Mouse (Mus musculus): ENCODE measurements at regions not wholly inside any gene's neighbourhood (a gene's known extent, or its start where the extent isn't known, plus 50 kb on each side); places are given as distances from the start of the nearest gene placed in this dataset.

DNA sequence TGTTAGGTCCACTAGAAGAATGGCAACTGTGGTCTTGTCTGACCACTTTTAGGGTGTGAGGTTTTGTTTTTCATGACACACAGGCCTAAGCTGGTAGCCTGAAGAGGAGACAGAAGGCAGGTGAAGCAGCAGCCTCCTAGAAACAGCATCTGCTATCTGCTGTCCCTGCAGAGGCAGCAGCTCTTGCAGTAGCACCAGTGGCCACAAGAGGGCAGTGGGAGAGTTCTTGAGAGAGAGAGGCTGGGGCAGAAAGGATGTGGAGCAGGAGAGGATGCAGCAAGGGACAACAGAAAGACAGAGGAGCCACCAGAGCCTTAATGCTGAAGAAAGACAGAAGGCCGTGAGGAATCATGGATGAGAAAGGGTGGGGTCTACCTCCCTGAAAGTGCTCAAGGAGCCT, 88.1 kb upstream of the Usp51 start:
- Histone ChIP-seq H3K27me3 (replicated peaks; ENCODE audit: low read depth, poor library complexity, severe bottlenecking) (0 out of 2 replicates have a peak, but pooled peaks cover 3% of the 10 kb centered on the region), H3K4me3 (no peak overlapping the region), H3K4me1 (no peaks in the 10 kb centered on the region), H3K9me3 (no peaks in the 10 kb centered on the region), H3K27ac (replicated peaks) (no peak overlapping the region), H3K36me3 (replicated peaks) (no peaks in the 10 kb centered on the region)
- DNase-seq (ENCODE audit: low spot score) = peak; percentile 77
- 66% methylated on average over 1 of the region's 1 CpGs for whole genome bisulfite sequencing

GRCm38 (mm10) chrX:152926991-152927390, 79.3 kb upstream of the Usp51 start:
- Histone ChIP-seq H3K4me3 (no peak overlapping the region), H3K9me3 (no peaks in the 10 kb centered on the region), H3K27ac (replicated peaks) (no peak overlapping the region), H3K4me1 (no peaks in the 10 kb centered on the region), H3K27me3 (replicated peaks; ENCODE audit: low read depth, poor library complexity, severe bottlenecking) (no peaks in the 10 kb centered on the region; the same call in 1 of the 2 replicates), H3K36me3 (replicated peaks) (no peaks in the 10 kb centered on the region)
- WGBS = 62% methylated on average over 3 of the region's 3 CpGs
- peak; percentile 11 for DNase-seq (ENCODE audit: low spot score)

GRCm38 (mm10) chrX:152946201-152946600, 60.1 kb upstream of the Usp51 start:
- Histone ChIP-seq H3K27me3 (replicated peaks; ENCODE audit: low read depth, poor library complexity, severe bottlenecking) (peaks cover 10% of the 10 kb centered on the region), H3K9me3 (no peaks in the 10 kb centered on the region), H3K4me1 (no peaks in the 10 kb centered on the region), H3K4me3 (no peak overlapping the region), H3K36me3 (replicated peaks) (no peaks in the 10 kb centered on the region), H3K27ac (replicated peaks) (no peak overlapping the region)
- 78% methylated on average over 3 of the region's 3 CpGs for WGBS
- DNase-seq (ENCODE audit: low spot score) = no peak

All from embryonic facial prominence, embryonic 10.5 days (tissue).